Mouse (Mus musculus) lung, adult 10 weeks (tissue): Measurements from ENCODE around the gene Olfr235. TPM values are rescaled to one million over a fixed set of nuclear protein-coding genes. Genes with fewer than 3 reads are reported as not detected.

Experiments used
- polyA plus RNA-seq: library from polyadenylated mRNA; stranded (reverse); fragments of 350-450 nt; fragmentation: Illumina TruSeq; extraction: RNeasy Lipid Tissue Mini Kit (QIAGEN cat#74804); gene quantifications from one replicate; pipeline ENCODE4 v1.2.3, GENCODE M21; 2014; ENCODE audit warnings: low read depth, low replicate concordance; ENCODE audit not compliant: insufficient read depth

Olfr235 gene
- not detected for polyA plus RNA-seq

GRCm38 (mm10) chr19:12260732-12261131 lies at the start of gene Olfr235:
Olfr235 (plus strand) TSS chr19:12261032.

GRCm38 (mm10) chr19:12232496-12232895 lies 28.3 kb upstream of the Olfr235 start, which contains the start of gene Olfr1432:
Olfr1432 (minus strand) TSS chr19:12232596.

GRCm38 (mm10) chr19:12241559-12241958 lies 19.3 kb upstream of the Olfr235 start, which contains the start of gene Olfr262:
Olfr262 (minus strand) TSS chr19:12241659.

GRCm38 (mm10) chr19:12279554-12279953 lies 18.7 kb downstream of the Olfr235 start, which contains the start of gene Olfr1434:
Olfr1434 (plus strand) TSS chr19:12279854.

GRCm38 (mm10) chr19:12299030-12299429 lies 38.2 kb downstream of the Olfr235 start, which contains the start of gene Olfr1436:
Olfr1436 (minus strand) TSS chr19:12299130.

Other genes starting within 250 kb of the Olfr235 start
- not detected for gene Olfr1423, start 219.7 kb upstream of the Olfr235 start, polyA plus RNA-seq
- gene Olfr1424, start 198.3 kb upstream of the Olfr235 start, polyA plus RNA-seq: not detected
- gene Olfr1425, start 183.3 kb upstream of the Olfr235 start, polyA plus RNA-seq: not detected
- not detected for gene Olfr1426, start 169.0 kb upstream of the Olfr235 start, polyA plus RNA-seq
- gene Olfr1427, start 157.7 kb upstream of the Olfr235 start, polyA plus RNA-seq: not detected
- gene Olfr1428, start 145.1 kb upstream of the Olfr235 start, polyA plus RNA-seq: not detected
- not detected for gene Olfr76, start 137.8 kb upstream of the Olfr235 start, polyA plus RNA-seq
- gene Olfr1555-ps1, start 90.9 kb upstream of the Olfr235 start, polyA plus RNA-seq: not detected
- gene Olfr1431, start 60.4 kb upstream of the Olfr235 start, polyA plus RNA-seq: not detected
- gene Olfr1432, start 28.4 kb upstream of the Olfr235 start, polyA plus RNA-seq: not detected
- gene Olfr262, start 19.4 kb upstream of the Olfr235 start, polyA plus RNA-seq: not detected
- not detected for gene Olfr1434, start 18.8 kb downstream of the Olfr235 start, polyA plus RNA-seq
- not detected for gene Olfr1436, start 38.1 kb downstream of the Olfr235 start, polyA plus RNA-seq
- gene Olfr1437, start 64.1 kb downstream of the Olfr235 start, polyA plus RNA-seq: not detected
- gene Olfr1438-ps1, start 74.9 kb downstream of the Olfr235 start, polyA plus RNA-seq: not detected
- not detected for gene Olfr1440, start 126.2 kb downstream of the Olfr235 start, polyA plus RNA-seq
- gene Olfr1441, start 156.4 kb downstream of the Olfr235 start, polyA plus RNA-seq: not detected
- gene Pfpl, start 166.9 kb downstream of the Olfr235 start, polyA plus RNA-seq: not detected
- gene Mpeg1, start 199.7 kb downstream of the Olfr235 start, polyA plus RNA-seq: 54.1 TPM
- gene Dtx4, start 240.4 kb downstream of the Olfr235 start, polyA plus RNA-seq: 8.0 TPM